Mouse (Mus musculus): ENCODE measurements around the gene Sytl1.

GRCm38 (mm10) chr4:133204379-133204778, 58.5 kb downstream of the Sytl1 start:
- no peak for TF ChIP-seq POLR2A (IDR thresholded peaks at IDR 0.05; ENCODE audit: insufficient read length, low read depth)
- TF ChIP-seq MAX (IDR thresholded peaks at IDR 0.05; ENCODE audit: low read depth) = no peak
- TF ChIP-seq USF1 (IDR thresholded peaks at IDR 0.05; ENCODE audit: low read depth) = no peak
- no peak for TF ChIP-seq MYOG (IDR thresholded peaks at IDR 0.05; ENCODE audit: control insufficient read depth in 1 of 3, insufficient read depth in 1 of 3, insufficient read length in 2 of 3, low read depth in 2 of 3)
- no peak for TF ChIP-seq MYOD1 (IDR thresholded peaks at IDR 0.05; ENCODE audit: control insufficient read depth in 1 of 3, insufficient read length in 2 of 3, low read depth in 2 of 3)
- TF ChIP-seq TCF12 (IDR thresholded peaks at IDR 0.05; ENCODE audit: insufficient read depth, poor library complexity, severe bottlenecking) = no peak
